Mouse (Mus musculus): ENCODE results near the gene Car5a. TPM values are rescaled to one million over a fixed set of nuclear protein-coding genes. Genes with fewer than 3 reads are reported as not detected.

The Car5a gene
- total RNA-seq, 2 experiments from 2014 or later: not detected

DNA sequence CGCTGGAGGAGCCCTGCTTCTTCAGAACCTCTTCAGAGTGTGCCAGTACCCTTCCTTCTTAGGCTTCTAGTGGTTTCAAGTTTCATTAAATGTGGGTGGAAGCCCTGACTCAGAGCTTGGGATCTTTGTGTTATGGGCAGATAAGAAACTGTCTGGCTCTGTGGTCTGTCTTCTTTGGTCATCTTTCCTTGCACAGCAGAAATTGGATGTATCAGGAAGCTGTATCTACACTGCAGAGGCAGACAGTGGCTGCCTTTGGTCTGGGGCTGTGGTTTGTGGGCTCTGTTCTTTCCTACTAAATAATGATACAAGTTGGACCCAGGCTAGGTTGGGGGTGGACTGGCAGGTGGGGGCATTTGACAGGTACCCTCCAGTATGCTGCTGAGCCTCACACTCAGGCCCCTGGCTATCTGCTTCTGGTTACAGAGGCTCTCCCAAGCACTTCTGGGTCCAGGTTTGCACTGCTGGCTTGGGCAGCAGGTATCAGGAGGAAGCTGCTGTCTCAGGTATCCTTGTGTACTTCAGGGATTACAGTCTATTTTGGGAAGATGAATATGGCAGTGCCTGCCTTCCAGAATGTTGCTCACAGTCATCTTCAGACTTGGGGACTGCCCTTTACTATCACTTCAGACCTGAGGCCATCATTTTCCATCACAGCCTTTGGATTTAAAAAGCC lies 11.3 kb upstream of the Car5a start:
- DNase-seq: no peak

DNA sequence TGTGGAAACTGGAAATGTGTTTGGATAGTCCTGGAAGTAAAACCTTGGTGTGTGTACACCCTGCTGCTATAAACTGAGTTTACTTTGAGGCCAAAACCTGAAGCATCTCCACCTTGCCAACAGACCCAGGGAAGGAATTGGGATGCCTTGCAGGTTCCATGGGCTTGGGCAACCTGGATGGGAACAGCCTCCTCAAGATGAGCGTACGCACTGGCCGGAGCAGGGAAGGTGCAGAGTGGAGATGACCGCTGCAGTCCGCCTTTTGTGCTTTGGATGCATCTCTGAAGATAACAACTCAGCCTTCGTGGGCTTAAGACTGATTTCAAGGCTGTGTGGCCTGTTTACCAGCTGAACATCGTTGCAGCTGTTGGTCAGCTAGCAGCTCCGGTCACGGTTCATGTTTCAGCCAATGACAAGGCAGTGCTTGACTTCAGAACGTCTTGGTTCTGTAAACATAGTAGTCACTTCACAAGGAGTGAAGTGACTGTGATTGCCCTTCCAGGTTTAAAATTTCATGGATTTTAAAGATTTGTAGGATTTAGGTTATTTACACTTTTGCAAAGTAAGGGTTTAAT lies 10.4 kb upstream of the Car5a start:
- DNase-seq: no peak

DNA sequence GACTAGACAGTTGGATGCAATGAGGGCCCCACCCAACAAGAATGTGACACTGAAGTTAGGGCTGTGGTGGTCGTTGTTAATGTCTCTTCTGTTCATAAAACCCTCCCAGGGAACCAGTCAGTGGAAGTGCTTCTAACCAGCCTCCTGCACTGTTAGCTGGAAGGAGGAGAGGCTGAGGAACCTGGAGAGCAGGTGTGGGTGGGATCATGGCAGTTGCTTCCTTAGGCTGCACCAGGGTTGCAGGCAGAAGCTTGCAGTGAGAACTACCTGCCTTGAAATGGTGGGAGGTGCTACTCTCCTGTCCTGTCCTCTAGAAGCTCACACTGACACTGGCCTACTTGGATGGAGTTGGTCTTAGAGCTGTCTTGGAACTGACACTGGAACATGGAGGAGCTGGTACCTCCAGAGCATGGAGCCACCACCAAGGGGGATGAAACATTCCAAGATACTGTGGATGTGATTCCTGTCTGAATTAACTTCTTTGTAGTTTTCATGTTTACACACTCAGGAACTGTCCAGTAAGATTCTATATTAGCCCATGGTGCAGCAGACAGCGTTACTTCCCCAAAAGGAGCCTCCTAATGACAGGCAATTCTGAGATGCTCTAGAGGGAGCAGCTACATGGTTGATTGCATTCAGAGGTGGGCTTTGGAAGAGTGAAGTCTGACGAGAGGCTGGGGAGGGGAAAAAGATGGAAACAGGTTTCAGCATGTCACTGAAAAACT lies 9.3 kb upstream of the Car5a start:
- no peak for DNase-seq

DNA sequence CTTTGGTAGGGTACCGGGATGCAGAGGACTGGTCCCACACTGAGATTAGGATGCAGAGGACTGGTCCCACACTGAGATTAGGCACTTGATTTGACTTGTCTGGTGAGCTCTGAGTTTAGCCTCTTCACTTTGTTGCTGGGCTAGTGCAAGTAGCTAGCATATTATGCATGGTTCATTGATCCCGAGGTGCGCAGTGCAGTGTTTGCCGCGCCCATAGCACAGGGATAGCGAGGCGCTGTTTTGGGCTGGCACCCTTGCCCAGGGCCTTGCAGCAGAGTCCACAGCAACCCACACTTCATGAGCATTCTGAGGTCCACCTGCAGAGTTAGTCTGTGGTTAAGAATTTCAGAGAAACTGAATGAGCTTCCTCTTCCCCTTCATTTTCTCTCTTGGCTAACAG lies 8.1 kb upstream of the Car5a start:
- no peak for DNase-seq

DNA sequence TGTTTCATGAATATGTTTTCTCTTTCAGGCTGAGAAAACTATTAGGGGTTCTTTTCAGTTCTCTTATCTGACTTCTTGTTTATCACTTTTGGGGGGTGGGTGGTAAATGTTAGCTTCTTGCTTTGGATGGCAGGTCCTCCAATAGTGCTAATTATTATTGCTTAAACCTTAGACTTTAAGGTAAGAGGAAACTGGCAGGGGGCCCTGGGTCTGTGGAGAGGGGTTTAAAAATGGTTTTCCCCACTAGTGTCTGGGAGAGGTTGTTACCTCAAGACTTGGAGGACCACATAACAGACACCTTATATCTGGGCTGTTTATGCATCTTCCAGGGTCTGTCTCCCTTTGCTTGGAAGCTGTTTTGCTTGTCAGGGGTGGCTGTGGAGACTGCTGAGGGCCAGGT lies 7.4 kb upstream of the Car5a start:
- no peak for DNase-seq

DNA sequence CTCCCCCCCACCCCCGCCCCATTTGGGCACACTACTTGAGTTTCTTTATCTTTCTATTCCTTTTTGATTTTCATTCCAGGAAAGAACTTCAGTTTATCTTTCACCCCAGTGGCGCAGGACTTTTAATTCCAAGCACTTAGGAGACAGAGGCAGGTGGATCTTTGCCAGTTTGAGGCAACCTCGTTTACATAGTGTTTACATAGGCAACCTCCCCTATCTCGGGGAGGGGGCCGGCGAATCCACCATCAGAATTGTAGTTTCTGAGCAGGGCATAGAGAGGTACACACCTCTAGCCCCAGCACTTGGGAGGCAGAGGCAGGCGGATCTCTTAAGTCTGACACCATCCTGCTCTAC lies 6.9 kb upstream of the Car5a start:
- no peak for DNase-seq

DNA sequence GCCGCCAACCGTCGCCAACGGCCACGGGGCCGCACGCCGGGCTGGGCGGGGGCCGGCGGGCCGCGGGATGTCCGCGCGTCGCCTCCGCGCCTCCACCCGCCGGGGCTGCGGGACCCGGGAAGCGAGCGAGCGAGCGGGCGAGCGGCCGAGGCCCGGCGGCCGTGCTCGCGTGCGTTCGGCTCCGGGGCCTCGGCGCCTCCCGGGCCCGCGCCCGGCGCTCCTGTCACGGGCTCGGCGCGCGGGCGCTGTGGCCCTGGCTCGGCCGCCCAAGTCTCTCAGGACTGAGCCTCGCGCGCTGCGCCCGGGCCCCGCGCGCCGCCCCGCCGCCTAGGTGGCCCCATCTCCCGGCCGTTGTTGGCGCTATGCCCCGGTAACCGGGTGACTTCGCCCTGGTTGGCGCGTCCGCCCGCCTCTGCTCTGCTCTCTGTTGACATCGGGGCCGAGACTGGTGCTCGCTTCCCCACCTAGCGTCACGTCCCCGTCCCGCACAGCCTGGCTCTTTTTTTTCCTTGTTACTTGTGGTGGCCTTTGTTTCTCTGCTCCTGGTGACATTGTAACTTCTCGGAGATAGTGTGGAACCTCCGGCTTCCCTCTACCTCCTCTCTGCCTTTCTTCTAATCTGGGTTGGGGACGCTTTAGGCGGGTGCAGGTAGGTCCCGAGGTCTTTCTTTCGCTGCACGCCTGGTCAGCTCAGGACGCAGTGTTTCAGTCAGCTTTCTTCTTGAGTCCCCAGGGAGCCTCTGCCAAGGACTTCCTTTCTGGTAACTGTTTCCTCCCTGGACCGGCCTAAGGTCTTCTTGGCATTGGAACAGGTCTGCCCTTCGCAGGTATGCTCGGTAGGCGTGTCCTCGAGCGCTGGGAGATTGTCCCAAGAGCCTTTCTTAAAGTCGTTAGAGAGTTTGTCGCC lies 6.3 kb upstream of the Car5a start:
- DNase-seq: peak; percentile 73 to 76

DNA sequence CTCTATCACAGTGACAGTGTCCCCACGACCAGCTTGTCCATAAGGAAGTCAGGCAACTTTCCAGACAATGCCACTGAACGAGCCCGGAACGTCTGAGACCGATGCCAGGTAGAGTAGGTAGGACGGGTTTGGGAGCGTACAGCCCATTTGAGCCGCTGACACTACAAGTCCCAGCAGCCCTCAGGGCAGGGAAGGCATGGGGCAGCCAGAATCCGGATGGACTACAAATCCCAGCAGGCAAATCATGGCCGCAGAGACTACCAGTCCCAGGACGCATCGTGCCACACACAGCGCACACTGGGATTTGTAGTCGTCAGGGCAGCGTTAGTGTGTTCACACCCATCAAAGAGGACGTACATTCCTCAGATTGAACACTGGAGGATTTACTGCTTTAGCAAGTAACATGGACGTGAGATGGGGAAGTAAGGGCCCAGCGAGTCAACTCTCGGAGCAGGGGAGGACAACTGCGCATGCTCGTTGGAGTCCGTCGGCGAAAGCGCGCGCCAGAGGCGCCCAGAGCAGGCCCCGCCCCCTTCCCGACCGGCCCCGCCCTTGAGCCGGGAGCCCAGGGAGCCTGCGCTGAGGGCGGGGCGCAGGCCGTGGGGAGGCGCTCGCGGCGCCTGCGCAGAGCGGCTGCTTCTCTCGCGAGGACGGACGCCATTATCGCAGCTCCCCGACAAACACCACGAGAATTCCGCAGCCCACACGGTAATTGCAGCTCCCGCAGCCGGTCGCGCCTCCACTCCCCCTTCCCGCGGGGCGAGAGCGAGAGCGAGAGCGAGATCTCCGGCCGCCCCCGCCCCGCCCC lies 5.4 kb upstream of the Car5a start:
- peak; percentile 98 to 99 for DNase-seq

DNA sequence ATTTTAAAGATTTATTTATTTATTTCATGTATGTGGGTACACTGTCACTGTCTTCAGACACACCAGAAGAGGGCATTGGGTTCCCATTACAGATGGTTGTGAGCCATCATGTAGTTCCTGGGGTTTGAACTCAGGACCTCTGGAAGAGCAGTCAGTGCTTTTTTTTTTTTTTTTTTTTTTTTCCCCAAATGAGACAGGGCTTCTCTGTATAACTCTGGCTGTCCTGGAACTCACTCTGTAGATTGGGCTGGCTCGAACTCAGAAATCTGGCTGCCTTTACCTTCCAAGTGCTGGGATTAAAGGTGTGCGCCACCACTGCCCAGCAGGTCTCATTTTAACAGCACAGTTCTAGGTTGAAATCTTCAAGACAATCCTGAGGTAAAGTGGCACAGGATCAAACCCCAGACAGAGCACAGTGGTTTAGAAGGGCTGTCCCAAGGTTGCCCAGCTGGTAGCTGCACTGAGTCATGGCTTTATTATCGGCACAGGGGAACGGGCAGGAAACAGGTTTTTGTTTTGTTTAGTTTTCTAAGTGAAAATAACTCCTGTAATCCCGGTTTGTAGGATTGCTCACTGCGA lies 4.6 kb upstream of the Car5a start, which contains the start of gene Banp:
Banp (plus strand) TSS at position 529 of the 579 bp plus-strand sequence.
- peak in 1 of 2 experiments; percentile 40 for DNase-seq

DNA sequence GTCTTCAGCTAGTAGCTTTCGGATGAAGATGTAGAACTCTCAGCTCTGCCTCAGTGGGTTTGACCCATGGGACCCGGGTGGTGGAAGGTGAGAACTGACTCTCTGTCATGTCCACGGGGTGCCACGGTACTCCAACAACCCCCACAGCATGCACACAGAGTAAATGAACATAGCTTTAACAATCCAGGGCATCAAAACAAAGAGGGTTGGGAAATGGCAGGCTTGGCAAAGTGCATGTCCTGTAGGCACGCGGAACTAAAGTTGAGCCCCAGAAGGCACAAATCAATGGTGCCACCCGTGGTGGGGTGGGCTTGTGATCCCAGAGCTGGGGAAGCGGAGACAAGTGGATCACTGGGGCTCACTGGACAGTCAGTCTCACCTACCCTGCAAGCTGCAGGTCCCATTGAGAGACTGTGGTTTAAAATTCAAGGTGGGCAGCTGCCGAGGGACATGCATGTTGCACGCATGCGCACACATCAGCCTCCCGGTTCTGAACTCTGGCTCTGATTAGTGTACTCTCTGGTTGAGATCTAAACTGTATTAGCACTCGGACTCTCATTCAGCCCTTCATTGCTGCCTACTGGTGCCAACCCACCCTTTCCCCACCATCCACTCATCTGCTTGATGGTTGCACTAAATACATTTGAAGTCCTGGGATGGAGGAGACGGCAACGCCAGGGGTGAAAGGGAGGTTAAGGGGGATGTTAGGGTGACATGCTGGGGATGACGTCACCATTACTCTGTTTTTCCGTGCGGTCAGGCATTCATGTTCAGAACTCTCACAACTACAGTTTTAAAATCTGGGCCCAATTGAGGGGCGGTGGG lies 3.8 kb upstream of the Car5a start:
- DNase-seq: peak in 1 of 2 experiments; percentile 21

DNA sequence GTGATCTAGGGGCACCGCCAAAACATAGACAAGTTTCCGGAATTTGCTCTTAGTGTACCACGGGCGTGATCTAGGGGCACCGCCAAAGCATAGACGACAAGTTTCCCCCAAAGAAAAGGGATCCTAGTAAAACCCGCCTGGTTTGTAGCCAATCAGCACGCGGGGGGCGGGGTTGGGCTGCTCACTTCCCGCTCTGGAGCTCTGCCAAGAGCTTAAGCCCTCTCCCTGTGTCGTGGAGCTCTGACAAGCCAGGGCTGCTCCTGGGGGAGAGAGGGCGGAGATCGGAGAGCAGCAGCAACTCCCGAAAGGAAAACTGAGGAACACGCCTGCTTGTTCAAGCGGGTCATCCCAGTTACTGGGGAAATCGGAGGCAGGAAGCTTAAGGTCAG lies 3.0 kb upstream of the Car5a start:
- DNase-seq: peak; percentile 93 to 95

DNA sequence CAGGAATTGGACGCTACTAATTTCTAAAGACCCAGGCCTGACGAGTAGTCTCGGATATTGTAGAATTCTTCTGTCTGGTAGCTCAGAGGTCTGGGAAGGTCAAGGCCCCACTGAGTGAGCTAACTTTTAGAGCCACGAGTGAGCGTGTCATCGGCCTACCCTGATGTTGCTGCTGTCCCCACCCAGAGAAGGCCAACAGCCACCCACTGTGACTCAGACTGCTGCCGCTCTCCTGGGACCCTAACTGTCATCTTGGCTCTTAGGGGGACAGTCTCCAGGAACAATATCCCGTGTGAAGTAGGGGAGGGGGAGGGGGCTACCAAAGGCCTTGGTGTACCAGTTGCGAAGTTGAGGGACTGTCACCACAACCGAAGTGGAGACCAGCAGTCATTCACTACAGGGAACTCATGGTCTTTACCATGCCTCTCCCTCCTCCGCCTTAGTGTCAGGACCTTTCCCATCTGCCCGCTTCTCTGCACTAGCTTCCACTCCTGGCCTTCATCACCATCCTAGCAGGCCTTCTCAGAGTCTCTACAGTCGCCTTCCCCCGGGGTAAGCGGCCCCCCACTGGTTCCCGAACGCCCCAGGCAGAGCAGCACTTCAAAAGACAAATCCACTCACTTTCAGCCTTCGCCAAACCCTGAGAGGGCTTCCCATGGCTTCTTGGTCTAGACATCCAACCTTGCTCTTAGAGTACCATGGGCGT lies 2.5 kb upstream of the Car5a start:
- DNase-seq: no peak

DNA sequence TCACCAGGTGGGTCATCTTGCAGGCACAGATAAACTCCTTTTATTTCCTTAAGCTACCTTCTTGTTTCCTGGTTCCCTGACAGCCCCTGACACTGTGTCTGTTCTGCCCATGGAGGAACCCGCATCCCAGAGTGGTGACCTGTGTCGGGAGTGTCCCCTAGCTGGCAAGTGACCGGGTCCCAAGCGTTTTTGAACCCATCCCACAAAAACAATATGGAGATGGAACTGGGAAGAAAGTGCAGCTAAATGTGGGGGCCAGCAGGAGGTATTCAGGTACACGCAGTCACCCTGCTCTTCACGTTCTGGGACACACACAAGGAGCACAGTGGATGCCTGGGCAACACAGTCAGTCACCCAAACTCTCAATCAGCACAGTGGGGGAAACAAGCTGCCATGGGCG lies 1.6 kb upstream of the Car5a start:
- DNase-seq: no peak

DNA sequence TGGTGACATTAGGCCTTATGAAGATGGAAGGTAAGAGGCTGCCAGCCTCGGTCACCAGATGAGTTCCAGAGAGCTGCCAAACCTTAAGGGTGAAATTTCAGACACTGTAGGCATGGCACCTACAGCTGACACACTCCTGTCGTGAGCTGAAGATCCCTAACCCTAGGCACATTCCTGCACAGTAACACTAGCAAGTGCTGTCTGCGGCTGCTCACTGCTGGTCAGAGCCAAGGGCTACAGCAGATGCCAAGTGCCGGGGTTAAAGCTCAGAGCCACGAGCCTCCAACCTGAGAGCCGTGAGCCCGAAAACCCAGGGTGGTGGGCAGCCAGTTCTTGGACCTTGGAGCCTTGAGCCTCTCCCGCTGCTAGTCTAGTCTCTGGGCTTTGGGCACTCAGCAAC lies 988 bp downstream of the Car5a start:
- no peak for DNase-seq

DNA sequence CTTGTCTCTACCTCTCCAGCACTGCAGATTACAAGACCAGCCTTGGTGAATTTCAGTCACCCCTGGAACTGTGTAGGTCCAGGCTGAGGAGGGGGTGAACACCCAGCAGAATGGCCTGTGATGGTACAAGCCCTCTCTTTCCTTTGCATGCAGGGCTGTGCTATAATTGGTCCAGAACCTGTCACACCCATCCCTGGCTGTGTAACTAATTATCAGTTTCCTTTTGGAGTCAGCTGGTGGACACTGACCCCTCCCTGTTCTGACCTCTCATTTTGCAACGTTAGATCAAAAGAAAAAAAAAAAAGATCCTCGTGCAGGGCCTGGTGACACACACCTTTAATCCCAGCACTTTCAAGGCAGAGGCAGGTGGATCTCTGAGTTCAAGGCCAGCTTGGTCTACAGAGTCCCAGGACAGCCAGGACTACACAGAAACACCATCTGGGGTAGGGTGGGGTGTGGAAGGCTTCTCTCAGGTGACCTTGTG lies 1.6 kb downstream of the Car5a start:
- DNase-seq: peak in 1 of 2 experiments; percentile 49

DNA sequence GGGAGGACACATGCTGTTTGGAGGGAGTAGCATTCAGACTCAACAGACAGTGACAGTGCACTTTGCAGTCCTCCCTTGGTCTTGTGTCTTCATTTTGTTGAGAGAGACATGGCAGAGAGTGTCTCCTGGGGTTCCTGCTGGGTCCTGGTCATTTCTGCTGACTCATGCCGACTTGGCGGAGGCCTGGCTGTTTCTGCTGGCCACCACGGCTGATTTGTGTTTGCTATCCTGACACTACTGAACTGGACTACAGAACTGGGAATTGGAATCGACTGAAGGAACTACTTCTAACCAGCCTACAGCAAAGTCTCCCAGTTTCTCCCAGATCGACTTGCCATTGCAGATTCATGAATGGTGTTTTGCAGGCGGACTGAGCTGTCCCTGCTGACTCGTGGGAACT lies 6.0 kb downstream of the Car5a start:
- DNase-seq: no peak

DNA sequence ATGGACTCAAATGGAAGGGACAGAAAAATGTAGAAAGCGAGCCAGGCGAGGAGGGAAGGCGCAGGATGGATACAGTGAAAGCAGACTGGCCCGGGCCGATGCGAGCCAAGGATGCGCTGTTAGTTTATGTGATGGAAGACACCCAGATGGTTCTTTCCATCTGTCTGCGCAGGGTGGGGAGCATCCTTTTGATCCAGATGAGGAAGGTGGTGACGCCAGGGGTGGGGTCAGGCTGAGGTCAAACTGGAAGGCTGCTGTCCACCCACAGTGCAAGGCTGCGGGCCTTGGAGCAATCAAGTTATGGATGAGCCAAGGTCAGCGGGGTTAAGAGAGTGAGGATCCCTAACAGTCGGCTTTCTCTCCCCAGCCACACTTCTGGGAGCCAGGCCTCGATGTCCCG lies 8.3 kb downstream of the Car5a start:
- DNase-seq: no peak

DNA sequence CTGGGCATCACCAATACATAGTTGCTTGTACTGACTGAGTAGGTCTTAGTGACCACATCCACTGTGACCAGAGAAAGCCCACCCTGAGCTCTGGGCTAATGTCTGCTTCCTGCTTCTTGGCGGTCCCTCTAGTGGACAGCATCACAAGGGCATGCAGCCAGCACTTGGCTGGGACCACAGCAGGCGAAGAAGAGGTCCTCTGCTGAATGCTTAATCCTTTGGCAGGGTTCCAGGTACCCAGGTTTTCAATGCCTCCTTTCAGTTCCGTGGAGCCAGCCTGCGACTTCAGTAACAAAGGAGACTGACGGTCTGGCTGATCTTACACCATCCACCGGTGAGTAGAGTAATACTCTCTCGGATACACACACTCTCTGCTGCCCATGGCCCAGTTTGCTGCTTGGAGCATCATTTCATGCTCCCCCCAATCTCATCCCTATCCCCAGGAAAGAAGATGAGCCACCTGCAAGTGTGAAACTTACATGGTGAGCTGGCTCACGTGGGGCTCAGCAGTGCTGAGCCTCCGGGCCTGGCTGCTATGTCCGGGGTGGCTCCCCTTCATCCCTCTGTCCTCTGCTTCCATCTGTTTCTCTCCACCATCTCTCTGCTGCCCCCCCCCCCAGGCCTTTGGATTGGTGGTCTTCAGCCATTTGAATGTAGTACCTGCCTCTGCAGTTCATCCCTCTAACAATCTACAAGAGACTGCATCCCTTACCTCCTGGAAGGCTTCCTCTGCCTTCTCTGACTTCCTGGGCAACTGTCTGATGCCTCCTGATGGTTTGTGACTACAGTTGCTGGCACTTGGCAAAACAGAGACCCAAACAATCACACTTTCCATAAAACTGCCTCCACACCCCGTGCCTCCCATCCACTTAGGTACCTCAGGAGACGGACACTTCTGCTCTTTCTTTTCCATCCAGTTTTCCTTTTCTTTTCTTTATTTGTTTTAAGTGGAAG lies 9.1 kb downstream of the Car5a start:
- no peak for DNase-seq
